Mouse (Mus musculus): ENCODE measurements around the gene Grhl3. TPM values are rescaled to one million over a fixed set of nuclear protein-coding genes. Genes with fewer than 3 reads are reported as not detected.

Grhl3 gene
- polyA plus RNA-seq, 1 experiment from 2014 or later, result 0.55 TPM

- DNase-seq (ENCODE audit: low spot score) (no peak), ATAC-seq (no peak)
- H3K4me3 ChIP-seq (ENCODE audit: low read depth, low read length), result no peak overlapping the region
- no peak overlapping the region for H3K27ac ChIP-seq (ENCODE audit: low read depth, low read length)
- H3K36me3 ChIP-seq (ENCODE audit: control insufficient read depth, insufficient read depth, low read length), result no peaks in the 10 kb centered on the region
- H3K4me1 ChIP-seq (ENCODE audit: control insufficient read depth, insufficient read depth, low read length), result no peaks in the 10 kb centered on the region
- WGBS, result 90% methylated on average over 7 of the region's 7 CpGs
- H3K9ac ChIP-seq (ENCODE audit: low read length), result no peak overlapping the region
- H3K27me3 ChIP-seq (replicated peaks; ENCODE audit: control insufficient read depth, insufficient read depth, low read length), result no peaks in the 10 kb centered on the region
- H3K4me2 ChIP-seq (ENCODE audit: low read length), result no peak overlapping the region
- H3K9me3 ChIP-seq (replicated peaks; ENCODE audit: control insufficient read depth, low read length), result peaks cover 14% of the 10 kb centered on the region
Observed at GRCm38 (mm10) chr4:135606271-135606670, 32.8 kb upstream of the Grhl3 start.

- Histone ChIP-seq H3K9me3 (replicated peaks; ENCODE audit: control insufficient read depth, low read length) (0 out of 2 replicates have a peak, but pooled peaks cover 4% of the 10 kb centered on the region), H3K4me1 (ENCODE audit: control insufficient read depth, insufficient read depth, low read length) (no peaks in the 10 kb centered on the region), H3K36me3 (ENCODE audit: control insufficient read depth, insufficient read depth, low read length) (no peaks in the 10 kb centered on the region), H3K27me3 (replicated peaks; ENCODE audit: control insufficient read depth, insufficient read depth, low read length) (no peaks in the 10 kb centered on the region), H3K4me2 (ENCODE audit: low read length) (no peak overlapping the region), H3K27ac (ENCODE audit: low read depth, low read length) (no peak overlapping the region), H3K4me3 (ENCODE audit: low read depth, low read length) (no peak overlapping the region), H3K9ac (ENCODE audit: low read length) (no peak overlapping the region)
- no peak for DNase-seq (ENCODE audit: low spot score)
- WGBS, result 93% methylated on average over 3 of the region's 3 CpGs
- ATAC-seq, result no peak
Observed at GRCm38 (mm10) chr4:135601530-135601929, 28.1 kb upstream of the Grhl3 start.

DNA sequence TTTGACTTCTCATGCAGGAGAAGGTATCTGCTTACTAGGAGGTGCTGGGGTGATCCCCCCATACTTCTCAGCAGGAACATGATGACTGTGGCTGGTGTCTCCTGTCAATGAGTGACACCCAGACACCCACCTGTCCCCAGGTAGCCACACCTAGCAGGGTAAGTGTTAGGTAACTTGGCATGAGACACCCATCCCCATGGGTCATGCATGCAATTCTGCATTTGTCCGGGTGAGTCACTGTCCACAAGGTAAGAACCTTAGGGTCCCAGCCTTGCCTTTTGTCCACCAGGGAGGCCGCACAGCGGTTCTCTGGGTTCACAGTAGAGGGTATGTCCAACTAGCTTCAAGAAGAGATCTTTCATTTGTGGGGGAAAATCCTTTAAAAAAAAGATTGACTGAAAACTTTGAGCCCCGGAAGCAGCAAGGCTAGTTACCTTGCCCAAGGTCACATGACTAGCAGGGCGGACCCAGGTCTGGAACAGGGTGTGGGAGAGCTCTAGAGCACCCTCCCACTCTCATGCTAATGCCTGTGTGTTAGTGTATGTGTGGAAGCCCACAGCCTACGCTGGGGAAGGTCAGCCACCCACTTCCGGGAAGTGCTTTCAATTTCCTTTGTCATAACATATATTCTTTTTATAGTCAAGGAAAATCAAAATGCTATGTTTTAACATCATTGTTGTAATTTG, 26.2 kb upstream of the Grhl3 start:
- Histone ChIP-seq H3K27ac (ENCODE audit: low read depth, low read length) (no peak overlapping the region), H3K4me2 (ENCODE audit: low read length) (no peak overlapping the region), H3K9me3 (replicated peaks; ENCODE audit: control insufficient read depth, low read length) (0 out of 2 replicates have a peak, but pooled peaks cover 4% of the 10 kb centered on the region), H3K9ac (ENCODE audit: low read length) (no peak overlapping the region), H3K27me3 (replicated peaks; ENCODE audit: control insufficient read depth, insufficient read depth, low read length) (no peaks in the 10 kb centered on the region), H3K36me3 (ENCODE audit: control insufficient read depth, insufficient read depth, low read length) (no peaks in the 10 kb centered on the region), H3K4me1 (ENCODE audit: control insufficient read depth, insufficient read depth, low read length) (no peaks in the 10 kb centered on the region; the same call in 1 of the 2 replicates), H3K4me3 (ENCODE audit: low read depth, low read length) (no peak overlapping the region)
- no peak for DNase-seq (ENCODE audit: low spot score)
- ATAC-seq, result no peak
- WGBS, result 82% methylated on average over 7 of the region's 7 CpGs

- H3K9me3 ChIP-seq (replicated peaks; ENCODE audit: control insufficient read depth, low read length), result 0 out of 2 replicates have a peak, but pooled peaks cover 4% of the 10 kb centered on the region
- no peaks in the 10 kb centered on the region for H3K27me3 ChIP-seq (replicated peaks; ENCODE audit: control insufficient read depth, insufficient read depth, low read length)
- H3K36me3 ChIP-seq (ENCODE audit: control insufficient read depth, insufficient read depth, low read length), result no peaks in the 10 kb centered on the region
- WGBS, result 72% methylated on average over 2 of the region's 2 CpGs
- H3K4me3 ChIP-seq (ENCODE audit: low read depth, low read length), result no peak overlapping the region
- no peak for ATAC-seq
- H3K4me2 ChIP-seq (ENCODE audit: low read length), result no peak overlapping the region
- H3K27ac ChIP-seq (ENCODE audit: low read depth, low read length), result no peak overlapping the region
- no peak overlapping the region for H3K9ac ChIP-seq (ENCODE audit: low read length)
- no peak for DNase-seq (ENCODE audit: low spot score)
- no peaks in the 10 kb centered on the region; the same call in 1 of the 2 replicates for H3K4me1 ChIP-seq (ENCODE audit: control insufficient read depth, insufficient read depth, low read length)
Observed at GRCm38 (mm10) chr4:135598998-135599397, 25.6 kb upstream of the Grhl3 start.

DNA sequence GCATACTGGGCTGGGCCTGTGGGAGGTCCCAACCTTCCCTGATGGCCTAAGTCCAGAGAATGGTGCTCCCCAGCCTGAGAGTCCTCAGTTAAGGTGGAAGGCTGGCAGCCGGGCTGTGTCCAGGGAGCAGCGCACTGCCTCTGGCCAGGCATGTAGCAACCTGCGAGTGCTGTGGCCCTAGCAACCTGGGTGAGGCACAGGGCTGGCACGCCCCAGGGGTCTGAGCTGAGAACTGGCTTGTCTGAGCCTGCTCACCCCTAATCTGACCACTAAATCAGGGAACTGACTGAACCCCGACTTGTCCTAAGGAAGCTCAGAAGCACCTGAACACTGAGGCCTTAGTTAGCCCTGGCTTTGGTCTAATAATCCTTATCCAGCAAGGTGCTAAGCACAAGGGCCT, 24.1 kb upstream of the Grhl3 start:
- Histone ChIP-seq H3K9ac (ENCODE audit: low read length) (no peak overlapping the region), H3K27ac (ENCODE audit: low read depth, low read length) (no peak overlapping the region), H3K36me3 (ENCODE audit: control insufficient read depth, insufficient read depth, low read length) (no peaks in the 10 kb centered on the region), H3K4me2 (ENCODE audit: low read length) (no peak overlapping the region), H3K27me3 (replicated peaks; ENCODE audit: control insufficient read depth, insufficient read depth, low read length) (no peaks in the 10 kb centered on the region), H3K4me3 (ENCODE audit: low read depth, low read length) (no peak overlapping the region), H3K9me3 (replicated peaks; ENCODE audit: control insufficient read depth, low read length) (0 out of 2 replicates have a peak, but pooled peaks cover 6% of the 10 kb centered on the region), H3K4me1 (ENCODE audit: control insufficient read depth, insufficient read depth, low read length) (no peaks in the 10 kb centered on the region; the same call in 1 of the 2 replicates)
- ATAC-seq (no peak), DNase-seq (ENCODE audit: low spot score) (no peak)
- 93% methylated on average over 5 of the region's 5 CpGs for WGBS

DNA sequence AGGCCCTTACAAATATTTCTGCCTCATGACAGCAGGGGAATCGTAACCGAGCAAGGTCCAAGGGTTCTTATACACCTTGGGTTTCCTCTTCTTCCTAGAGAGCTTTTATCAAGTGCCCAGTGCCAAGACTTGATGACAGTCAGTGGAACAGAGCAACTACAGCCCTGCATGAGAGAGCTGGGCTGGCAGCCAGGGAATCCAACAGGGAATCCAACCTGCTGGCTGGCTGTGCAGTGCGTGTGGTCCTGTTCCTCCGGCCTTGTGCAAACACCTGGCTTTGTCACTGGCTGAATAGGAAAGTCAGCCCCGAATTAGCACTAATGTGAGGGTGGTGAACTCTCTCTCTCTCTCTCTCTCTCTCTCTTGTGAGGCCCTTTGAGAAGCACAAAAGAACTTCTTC, 22.5 kb upstream of the Grhl3 start:
- Histone ChIP-seq H3K27me3 (replicated peaks; ENCODE audit: control insufficient read depth, insufficient read depth, low read length) (no peaks in the 10 kb centered on the region), H3K36me3 (ENCODE audit: control insufficient read depth, insufficient read depth, low read length) (no peaks in the 10 kb centered on the region), H3K4me1 (ENCODE audit: control insufficient read depth, insufficient read depth, low read length) (no peaks in the 10 kb centered on the region; the same call in 1 of the 2 replicates), H3K9ac (ENCODE audit: low read length) (no peak overlapping the region), H3K27ac (ENCODE audit: low read depth, low read length) (no peak overlapping the region), H3K9me3 (replicated peaks; ENCODE audit: control insufficient read depth, low read length) (0 out of 2 replicates have a peak, but pooled peaks cover 2% of the 10 kb centered on the region), H3K4me2 (ENCODE audit: low read length) (no peak overlapping the region), H3K4me3 (ENCODE audit: low read depth, low read length) (no peak overlapping the region)
- DNase-seq (ENCODE audit: low spot score), result peak; percentile 55
- 34% methylated on average over 5 of the region's 5 CpGs for WGBS
- no peak for ATAC-seq

GRCm38 (mm10) chr4:135591610-135592304, 18.3 kb upstream of the Grhl3 start:
- no peak for DNase-seq (ENCODE audit: low spot score)
- Histone ChIP-seq H3K36me3 (ENCODE audit: control insufficient read depth, insufficient read depth, low read length) (no peaks in the 10 kb centered on the region), H3K4me2 (ENCODE audit: low read length) (no peak overlapping the region), H3K9me3 (replicated peaks; ENCODE audit: control insufficient read depth, low read length) (0 out of 2 replicates have a peak, but pooled peaks cover 2% of the 10 kb centered on the region), H3K27ac (ENCODE audit: low read depth, low read length) (no peak overlapping the region), H3K4me3 (ENCODE audit: low read depth, low read length) (no peak overlapping the region), H3K4me1 (ENCODE audit: control insufficient read depth, insufficient read depth, low read length) (no peaks in the 10 kb centered on the region; the same call in 1 of the 2 replicates), H3K27me3 (replicated peaks; ENCODE audit: control insufficient read depth, insufficient read depth, low read length) (no peaks in the 10 kb centered on the region), H3K9ac (ENCODE audit: low read length) (no peak overlapping the region)
- WGBS, result 66% methylated on average over 8 of the region's 8 CpGs
- no peak for ATAC-seq

DNA sequence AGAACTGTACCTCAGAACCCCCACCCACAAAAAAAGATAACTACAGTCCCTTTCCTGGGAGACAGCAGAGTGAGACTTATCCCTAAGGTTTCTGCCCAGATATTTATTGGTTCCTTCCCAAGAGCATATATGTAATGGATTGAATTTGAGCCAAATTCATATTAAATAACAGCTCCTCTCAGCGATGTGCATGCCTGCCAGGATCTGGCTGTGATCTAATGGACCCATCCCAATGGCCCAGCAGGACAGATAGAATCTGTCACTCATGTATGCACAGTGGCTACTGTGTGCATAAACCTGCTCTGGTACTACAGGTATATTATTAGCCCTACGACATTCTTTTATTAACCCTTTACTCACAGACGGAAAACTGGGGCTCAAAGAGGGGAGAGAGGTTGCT, 17.7 kb upstream of the Grhl3 start:
- no peak overlapping the region for H3K4me2 ChIP-seq (ENCODE audit: low read length)
- H3K36me3 ChIP-seq (ENCODE audit: control insufficient read depth, insufficient read depth, low read length), result no peaks in the 10 kb centered on the region
- peak; percentile 39 for DNase-seq (ENCODE audit: low spot score)
- no peak overlapping the region for H3K27ac ChIP-seq (ENCODE audit: low read depth, low read length)
- H3K4me3 ChIP-seq (ENCODE audit: low read depth, low read length), result no peak overlapping the region
- ATAC-seq, result no peak
- H3K9me3 ChIP-seq (replicated peaks; ENCODE audit: control insufficient read depth, low read length), result 0 out of 2 replicates have a peak, but pooled peaks cover 2% of the 10 kb centered on the region
- no peak overlapping the region for H3K9ac ChIP-seq (ENCODE audit: low read length)
- H3K4me1 ChIP-seq (ENCODE audit: control insufficient read depth, insufficient read depth, low read length), result no peaks in the 10 kb centered on the region; the same call in 1 of the 2 replicates
- H3K27me3 ChIP-seq (replicated peaks; ENCODE audit: control insufficient read depth, insufficient read depth, low read length), result no peaks in the 10 kb centered on the region
- WGBS, result 72% methylated on average over 3 of the region's 3 CpGs

- no peak for ATAC-seq
- Histone ChIP-seq H3K27me3 (replicated peaks; ENCODE audit: control insufficient read depth, insufficient read depth, low read length) (no peaks in the 10 kb centered on the region), H3K4me2 (ENCODE audit: low read length) (no peak overlapping the region), H3K36me3 (ENCODE audit: control insufficient read depth, insufficient read depth, low read length) (no peaks in the 10 kb centered on the region), H3K4me1 (ENCODE audit: control insufficient read depth, insufficient read depth, low read length) (no peaks in the 10 kb centered on the region), H3K27ac (ENCODE audit: low read depth, low read length) (no peak overlapping the region), H3K9me3 (replicated peaks; ENCODE audit: control insufficient read depth, low read length) (no peaks in the 10 kb centered on the region), H3K9ac (ENCODE audit: low read length) (no peak overlapping the region), H3K4me3 (ENCODE audit: low read depth, low read length) (no peak overlapping the region)
- DNase-seq (ENCODE audit: low spot score), result no peak
- WGBS, result 65% methylated on average over 4 of the region's 4 CpGs
Observed at GRCm38 (mm10) chr4:135584838-135585237, 11.4 kb upstream of the Grhl3 start.

All from forebrain, embryonic 14.5 days (tissue).